Mouse (Mus musculus): Measurements from ENCODE around the gene Fahd2a. TPM values are rescaled to one million over a fixed set of nuclear protein-coding genes. Genes with fewer than 3 reads are reported as not detected.

Fahd2a gene
- total and polyA plus RNA-seq, 3 experiments = 6.8 to 8.2 TPM; not detected in 1

DNA sequence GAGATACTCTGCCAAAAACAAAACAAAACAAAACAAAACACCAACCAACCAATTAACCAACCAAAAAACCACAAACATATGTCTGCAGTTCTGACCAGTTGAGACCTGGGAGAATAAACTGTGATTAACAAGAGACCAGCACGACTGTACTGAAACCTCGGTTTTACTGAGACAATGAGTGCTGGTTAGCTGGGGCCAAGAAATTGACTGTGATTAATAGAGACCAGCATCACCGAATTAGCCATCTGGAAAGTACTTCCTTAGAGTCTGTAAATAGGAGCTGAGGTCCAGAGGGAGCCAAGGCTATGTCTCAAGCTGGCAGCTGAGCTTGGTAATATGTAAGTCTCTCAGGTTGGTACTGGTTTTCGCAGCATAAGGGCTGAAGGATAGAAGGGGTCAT is 53.5 kb downstream of the Fahd2a start:
- 0 out of 4 replicates have a peak, but pooled peaks cover 0 to 2% of the 10 kb centered on the region in 2 experiments for H3K27me3 ChIP-seq (ENCODE audit: control insufficient read depth in 1 of 2, insufficient read depth in 2 of 2, low read length in 2 of 2)
- DNase-seq (ENCODE audit: low read depth, low spot score) = no peak
- no peaks in the 10 kb centered on the region for H3K36me3 ChIP-seq (ENCODE audit: control insufficient read depth in 1 of 2, insufficient read depth in 2 of 2, low read length in 2 of 2)
- TF ChIP-seq TCF12 (IDR thresholded peaks at IDR 0.05; ENCODE audit: low read depth, low read length) = no peak
- TF ChIP-seq KAT2A (conservative IDR thresholded peaks at IDR 0.05; ENCODE audit: low read depth, low read length) = no peak
- no peak for TF ChIP-seq ZNF384 (IDR thresholded peaks at IDR 0.05; ENCODE audit: low read depth, low read length)
- TF ChIP-seq NRF1 (IDR thresholded peaks at IDR 0.05; ENCODE audit: insufficient read depth, low read depth, low read length, poor library complexity, severe bottlenecking) = no peak
- no peak for TF ChIP-seq MXI1 (IDR thresholded peaks at IDR 0.05; ENCODE audit: low read depth, low read length)
- TF ChIP-seq RCOR1 (IDR thresholded peaks at IDR 0.05; ENCODE audit: low read depth, low read length) = no peak
- TF ChIP-seq HCFC1 (IDR thresholded peaks at IDR 0.05; ENCODE audit: low read depth, low read length) = no peak
- TF ChIP-seq ETS1 (IDR thresholded peaks at IDR 0.05; ENCODE audit: low read depth, low read length) = no peak
- TF ChIP-seq ZC3H11A (IDR thresholded peaks at IDR 0.05; ENCODE audit: low read depth, low read length) = no peak
- TF ChIP-seq POLR2A (IDR thresholded peaks at IDR 0.05; ENCODE audit: control insufficient read depth in 1 of 2, insufficient read depth in 1 of 2, low read depth in 1 of 2, low read length in 2 of 2, poor library complexity in 1 of 2) = no peak
- no peak for TF ChIP-seq NELFE (IDR thresholded peaks at IDR 0.05; ENCODE audit: low read depth, low read length)
- TF ChIP-seq USF1 (IDR thresholded peaks at IDR 0.05; ENCODE audit: low read depth, low read length) = no peak
- no peak overlapping the region for H3K9ac ChIP-seq (ENCODE audit: control insufficient read depth, low read depth, low read length, poor library complexity, severe bottlenecking)
- H3K9me3 ChIP-seq (replicated peaks; ENCODE audit: insufficient read depth, low read length) = no peaks in the 10 kb centered on the region
- no peaks in the 10 kb centered on the region for H3K4me1 ChIP-seq (ENCODE audit: control insufficient read depth in 1 of 2, insufficient read depth in 2 of 2, low read length in 2 of 2)
- no peak overlapping the region for H3K4me3 ChIP-seq (ENCODE audit: control insufficient read depth in 1 of 2, insufficient read depth in 1 of 2, low read depth in 2 of 2, low read length in 2 of 2)
- H3K27ac ChIP-seq (ENCODE audit: control insufficient read depth, low read depth, low read length) = no peak overlapping the region
- no peaks in the 10 kb centered on the region for H3K79me2 ChIP-seq (ENCODE audit: control insufficient read depth, insufficient read depth, low read length, poor library complexity)

DNA sequence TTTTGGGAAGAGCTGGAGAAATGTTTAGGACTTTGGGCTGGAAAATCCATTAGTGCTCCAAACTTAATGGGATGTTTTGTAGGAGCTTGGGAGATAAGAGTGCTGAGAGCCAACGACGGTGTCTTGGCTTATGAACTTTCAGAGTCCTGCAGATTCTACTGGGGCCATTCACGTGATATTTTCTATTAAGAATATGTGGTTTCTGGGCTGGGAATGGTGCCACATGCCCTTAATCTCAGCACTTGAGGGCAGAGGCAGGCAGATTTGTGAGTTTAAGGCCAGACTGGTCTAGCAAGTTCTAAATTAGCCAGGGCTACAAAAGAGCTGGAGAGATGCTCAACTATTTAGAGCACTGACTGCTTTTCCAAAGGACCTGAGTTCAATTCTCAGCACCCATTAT is 54.0 kb downstream of the Fahd2a start:
- H3K27me3 ChIP-seq (ENCODE audit: control insufficient read depth in 1 of 2, insufficient read depth in 2 of 2, low read length in 2 of 2) = 0 out of 4 replicates have a peak, but pooled peaks cover 0 to 2% of the 10 kb centered on the region in 2 experiments
- H3K27ac ChIP-seq (ENCODE audit: control insufficient read depth, low read depth, low read length) = no peak overlapping the region
- no peak for DNase-seq (ENCODE audit: low read depth, low spot score)
- H3K9ac ChIP-seq (ENCODE audit: control insufficient read depth, low read depth, low read length, poor library complexity, severe bottlenecking) = no peak overlapping the region
- H3K4me3 ChIP-seq (ENCODE audit: control insufficient read depth in 1 of 2, insufficient read depth in 1 of 2, low read depth in 2 of 2, low read length in 2 of 2) = no peak overlapping the region
- TF ChIP-seq MXI1 (IDR thresholded peaks at IDR 0.05; ENCODE audit: low read depth, low read length) = no peak
- no peak for TF ChIP-seq HCFC1 (IDR thresholded peaks at IDR 0.05; ENCODE audit: low read depth, low read length)
- TF ChIP-seq RAD21 (IDR thresholded peaks at IDR 0.05; ENCODE audit: low read depth, low read length) = no peak
- no peak for TF ChIP-seq BHLHE40 (IDR thresholded peaks at IDR 0.05; ENCODE audit: borderline replicate concordance, low read depth, low read length)
- no peak for TF ChIP-seq TCF12 (IDR thresholded peaks at IDR 0.05; ENCODE audit: low read depth, low read length)
- no peak for TF ChIP-seq TAL1 (IDR thresholded peaks at IDR 0.05; ENCODE audit: low read length)
- TF ChIP-seq MAFK (IDR thresholded peaks at IDR 0.05; ENCODE audit: borderline replicate concordance, low read depth, low read length) = no peak
- no peak for TF ChIP-seq EP300 (IDR thresholded peaks at IDR 0.05; ENCODE audit: low read depth in 1 of 2, low read length in 2 of 2)
- no peak for TF ChIP-seq ETS1 (IDR thresholded peaks at IDR 0.05; ENCODE audit: low read depth, low read length)
- no peak for TF ChIP-seq GATA1 (IDR thresholded peaks at IDR 0.05; ENCODE audit: low read depth, low read length)
- no peak for TF ChIP-seq ELF1 (IDR thresholded peaks at IDR 0.05; ENCODE audit: low read depth, low read length)
- no peak for TF ChIP-seq MYC (IDR thresholded peaks at IDR 0.05; ENCODE audit: low read depth, low read length)
- TF ChIP-seq MAZ (IDR thresholded peaks at IDR 0.05; ENCODE audit: low read depth, low read length) = no peak
- H3K4me1 ChIP-seq (ENCODE audit: control insufficient read depth in 1 of 2, insufficient read depth in 2 of 2, low read length in 2 of 2) = no peaks in the 10 kb centered on the region
- no peaks in the 10 kb centered on the region for H3K9me3 ChIP-seq (replicated peaks; ENCODE audit: insufficient read depth, low read length)
- H3K79me2 ChIP-seq (ENCODE audit: control insufficient read depth, insufficient read depth, low read length, poor library complexity) = no peaks in the 10 kb centered on the region
- H3K36me3 ChIP-seq (ENCODE audit: control insufficient read depth in 1 of 2, insufficient read depth in 2 of 2, low read length in 2 of 2) = no peaks in the 10 kb centered on the region

All from MEL (cell line).